Comparison of ENCODE assay signal across 11 mouse cellular contexts in genomic region chr5:111892956-111893355, GRCm38 (mm10).
DNase-seq lines count a peak whose midpoint lies in the region; ATAC-seq lines count a peak whose summit lies in the region.
"Had no signal": no experiment of that assay in that cellular context is flagged by ENCODE, and none has a peak within 500 bp of the region (broad histone marks: within the 10 kb centered on the region; RNA-seq: fewer than 3 reads in every experiment).

No protein-coding gene starts in this region.

- no peaks in the 10 kb centered on the region for H3K9me3 ChIP-seq in hindbrain, embryonic 10.5 days
- H3K9me3 ChIP-seq in hindbrain, embryonic 16.5 days (ENCODE audit: control insufficient read depth, low read length), result no peaks in the 10 kb centered on the region
- H3K9me3 ChIP-seq in forebrain, embryonic 15.5 days, result no peaks in the 10 kb centered on the region

- peaks cover 69% of the 10 kb centered on the region for H3K4me1 ChIP-seq in hindbrain, embryonic 10.5 days (replicated peaks)
- peaks cover 18% of the 10 kb centered on the region for H3K4me1 ChIP-seq in hindbrain, embryonic 16.5 days (ENCODE audit: control insufficient read depth, insufficient read depth, low read depth, low read length)
- peaks cover 46% of the 10 kb centered on the region for H3K4me1 ChIP-seq in forebrain, embryonic 15.5 days

- H3K4me2 ChIP-seq in hindbrain, embryonic 16.5 days (ENCODE audit: low read length), result no peak overlapping the region
- H3K4me2 ChIP-seq in forebrain, embryonic 15.5 days (replicated peaks), result no peak overlapping the region

- 57% methylated on average over 3 of the region's 3 CpGs for WGBS in hindbrain, embryonic 10.5 days
- 44% methylated on average over 3 of the region's 3 CpGs for WGBS in hindbrain, embryonic 16.5 days
- WGBS in forebrain, embryonic 15.5 days, result 58% methylated on average over 3 of the region's 3 CpGs

- no peak overlapping the region for H3K4me3 ChIP-seq in hindbrain, embryonic 10.5 days
- H3K4me3 ChIP-seq in hindbrain, embryonic 16.5 days (ENCODE audit: low read length), result no peak overlapping the region
- H3K4me3 ChIP-seq in forebrain, embryonic 15.5 days, result no peak overlapping the region

- H3K27ac ChIP-seq in hindbrain, embryonic 10.5 days, result peak overlapping the region; percentile 88
- no peak overlapping the region for H3K27ac ChIP-seq in hindbrain, embryonic 16.5 days (ENCODE audit: low read depth, low read length)
- H3K27ac ChIP-seq in forebrain, embryonic 15.5 days (replicated peaks), result peak overlapping the region; percentile 92

- ATAC-seq in hindbrain, embryonic 16.5 days, result no peak
- ATAC-seq in forebrain, embryonic 15.5 days (replicated peaks), result no peak
- no peak for ATAC-seq in erythroblast, adult 5-6 weeks (replicated peaks; ENCODE audit: low FRiP score, poor library complexity, severe bottlenecking)

- H3K9ac ChIP-seq in hindbrain, embryonic 16.5 days (ENCODE audit: low read depth, low read length), result no peak overlapping the region
- no peak overlapping the region for H3K9ac ChIP-seq in forebrain, embryonic 15.5 days (replicated peaks)

- peaks cover 10% of the 10 kb centered on the region; the same call in 1 of the 2 replicates for H3K27me3 ChIP-seq in hindbrain, embryonic 10.5 days (ENCODE audit: insufficient read depth, poor library complexity, severe bottlenecking)
- H3K27me3 ChIP-seq in hindbrain, embryonic 16.5 days (replicated peaks; ENCODE audit: control insufficient read depth, insufficient read depth, low read length), result no peaks in the 10 kb centered on the region; the same call in 1 of the 2 replicates
- no peaks in the 10 kb centered on the region for H3K27me3 ChIP-seq in forebrain, embryonic 15.5 days

- intact Hi-C loops in left cerebral cortex, postnatal 14 days (cut with DNase I), result no loop called here

- H3K36me3 ChIP-seq in hindbrain, embryonic 10.5 days, result no peaks in the 10 kb centered on the region
- no peaks in the 10 kb centered on the region for H3K36me3 ChIP-seq in hindbrain, embryonic 16.5 days (ENCODE audit: control insufficient read depth, insufficient read depth, low read length)
- no peaks in the 10 kb centered on the region for H3K36me3 ChIP-seq in forebrain, embryonic 15.5 days

- DNase-seq in hindbrain, embryonic 10.5 days (ENCODE audit: low spot score), result no peak
- DNase-seq in CD8-positive naive resting alpha-beta T cell, adult 2 months (ENCODE audit: low read depth in 2 of 2, low spot score in 2 of 2), result peak; percentile 13 to 27
- DNase-seq in naive thymus-derived CD4-positive, alpha-beta T cell, adult 2 months (ENCODE audit: low read depth), result peak; percentile 41
- no peak for DNase-seq in right cerebral cortex, adult 2 months (ENCODE audit: low spot score in 2 of 2)
- DNase-seq in left cerebral cortex, postnatal 14 days (ENCODE audit: low spot score in 2 of 2), result no peak
- DNase-seq: B cell, adult 2 months; gastrocnemius, postnatal 36 days; lung, postnatal 10 days had no signal

Comparison
In these comparisons a context has a peak if more than half of its experiments do, and no peak if none do; other contexts are left out.
1. DNase-seq: peak in CD8-positive naive resting alpha-beta T cell, adult 2 months (2 of 2) and naive thymus-derived CD4-positive, alpha-beta T cell, adult 2 months (single experiment); none in hindbrain, embryonic 10.5 days (single experiment), right cerebral cortex, adult 2 months (0 of 2) and left cerebral cortex, postnatal 14 days (0 of 2).